Mouse (Mus musculus) liver, postnatal 0 days (tissue): ENCODE measurements around the gene Gsg1l. TPM values are rescaled to one million over a fixed set of nuclear protein-coding genes. Genes with fewer than 3 reads are reported as not detected.

Experiments
- ATAC-seq: fragments of 200-750 bp; cut with Nextera tagmentation; 2 replicates; pipeline ENCODE4 v1.8.0; 2017; ENCODE audit warnings: mild to moderate bottlenecking, moderate library complexity
- DNase-seq: peaks from one replicate; pipeline ENCODE4 v3.0.0-alpha.2; 2016
- H3K27ac ChIP-seq: fragments of 300-500 bp; sonication (generic); 2 replicates; pipeline ENCODE4 v1.5.1; 2014; ENCODE audit warnings: antibody characterized with exemption, moderate library complexity, mild to moderate bottlenecking, low read depth
- H3K27me3 ChIP-seq: fragments of 300-500 bp; sonication (generic); 2 replicates; pipeline ENCODE4 v1.6.1; 2014; ENCODE audit warnings: low read length, control low read depth, mixed read lengths; ENCODE audit not compliant: insufficient read depth
- H3K36me3 ChIP-seq: fragments of 300-500 bp; sonication (generic); replicated peaks from 2 replicates; pipeline ENCODE4 v1.6.1; 2014; ENCODE audit warnings: mild to moderate bottlenecking, control low read depth, low read length, moderate library complexity, mixed read lengths; ENCODE audit not compliant: insufficient read depth
- H3K4me1 ChIP-seq: fragments of 300-500 bp; sonication (generic); 2 replicates; pipeline ENCODE4 v1.6.1; 2014; ENCODE audit warnings: antibody characterized with exemption, mild to moderate bottlenecking, control low read depth; ENCODE audit not compliant: insufficient read depth
- H3K4me2 ChIP-seq: fragments of 300-500 bp; sonication (generic); 2 replicates; pipeline ENCODE4 v1.6.1; 2014; ENCODE audit warnings: low read depth, mild to moderate bottlenecking, low read length, moderate library complexity, mixed read lengths
- H3K4me3 ChIP-seq: fragments of 300-500 bp; sonication (generic); 2 replicates; pipeline ENCODE4 v1.5.1; 2014; ENCODE audit warnings: low read depth, low read length
- H3K9ac ChIP-seq: fragments of 300-500 bp; sonication (generic); replicated peaks from 2 replicates; pipeline ENCODE4 v1.6.1; 2014; ENCODE audit warnings: mild to moderate bottlenecking, moderate library complexity
- H3K9me3 ChIP-seq: fragments of 300-500 bp; sonication (generic); 2 replicates; pipeline ENCODE4 v1.6.1; 2016; ENCODE audit warnings: mild to moderate bottlenecking, control low read depth, low read length, mixed read lengths
- CTCF ChIP-seq: sonication (generic); IDR thresholded peaks from 2 replicates; pipeline ENCODE4 v1.5.1; 2016; ENCODE audit warnings: antibody characterized with exemption, low read depth
- EP300 ChIP-seq: IDR thresholded peaks from 2 replicates; pipeline ENCODE4 v1.6.1; 2016; ENCODE audit warnings: antibody characterized with exemption, low read depth, mild to moderate bottlenecking
- WGBS: fragments of 180-500 bp; shearing (Covaris S2); extraction: QIAGEN DNeasy Blood & Tissue Kit; methylation state at CpG from one replicate; pipeline ENCODE4 v1.1.7; 2014; ENCODE audit not compliant: insufficient replicate concordance; 5-methylcytosine and 5-hydroxymethylcytosine counted together
- polyA plus RNA-seq: library from polyadenylated mRNA; unstranded; fragments of >200 nt; fragmentation: Nextera tagmentation; extraction: Ambion mirVana; gene quantifications from 2 replicates; pipeline ENCODE4 v1.2.1, GENCODE M21; 2015

Gsg1l gene
- polyA plus RNA-seq, 1 experiment from 2014 or later, result 0.08 TPM

DNA sequence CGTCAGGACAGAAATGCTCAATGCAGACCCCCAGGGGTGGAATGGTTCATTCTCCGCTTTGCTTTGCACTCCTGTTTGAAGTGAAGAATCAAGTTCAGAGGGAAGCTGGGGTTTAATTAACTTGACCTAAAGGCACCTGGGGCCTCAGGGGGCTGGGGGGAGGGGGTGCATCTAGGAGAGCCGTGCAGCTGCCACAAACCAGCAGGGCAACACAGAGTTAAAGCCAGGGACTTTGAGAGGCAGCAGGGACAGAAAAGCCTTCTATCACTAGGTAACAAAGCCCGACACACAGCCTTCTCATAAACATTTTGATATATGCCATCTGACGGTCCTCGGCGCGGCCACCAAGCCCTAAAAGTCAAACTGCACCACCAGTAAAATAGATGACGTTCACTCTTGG, 62.9 kb downstream of the Gsg1l start:
- no peak for ATAC-seq
- Histone ChIP-seq H3K4me3 (no peak overlapping the region), H3K36me3 (no peaks in the 10 kb centered on the region), H3K4me1 (no peaks in the 10 kb centered on the region), H3K27me3 (no peaks in the 10 kb centered on the region), H3K27ac (no peak overlapping the region), H3K4me2 (no peak overlapping the region), H3K9me3 (no peaks in the 10 kb centered on the region), H3K9ac (no peak overlapping the region)
- 76% methylated on average over 9 of the region's 9 CpGs for WGBS
- TF ChIP-seq CTCF (no peak), EP300 (no peak)
- DNase-seq, result no peak

DNA sequence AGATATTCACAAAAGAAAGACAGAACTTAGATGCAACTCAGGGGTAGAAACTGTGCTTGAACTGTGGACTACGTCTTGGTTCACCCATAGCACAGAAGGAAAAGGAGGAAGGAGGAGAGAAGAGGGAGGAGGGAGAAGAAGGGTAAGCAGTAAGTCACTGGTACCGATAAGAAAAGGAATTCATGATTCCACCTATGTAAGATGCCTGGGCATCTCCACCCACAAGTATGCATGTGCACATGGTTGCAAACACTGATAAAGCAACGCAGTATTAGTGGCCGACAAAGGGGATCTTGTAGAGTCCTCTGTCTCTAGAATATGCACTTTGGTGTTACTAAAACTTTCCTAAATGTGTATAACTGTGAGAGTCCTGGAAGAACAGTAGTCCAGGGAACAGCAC, 64.8 kb downstream of the Gsg1l start:
- no peak for TF ChIP-seq CTCF
- TF ChIP-seq EP300, result no peak
- Histone ChIP-seq H3K9ac (no peak overlapping the region), H3K4me1 (no peaks in the 10 kb centered on the region), H3K4me3 (no peak overlapping the region), H3K9me3 (no peaks in the 10 kb centered on the region), H3K36me3 (no peaks in the 10 kb centered on the region), H3K27me3 (no peaks in the 10 kb centered on the region), H3K27ac (no peak overlapping the region), H3K4me2 (no peak overlapping the region)
- WGBS, result 76% methylated on average over 4 of the region's 4 CpGs
- DNase-seq (no peak), ATAC-seq (no peak)

DNA sequence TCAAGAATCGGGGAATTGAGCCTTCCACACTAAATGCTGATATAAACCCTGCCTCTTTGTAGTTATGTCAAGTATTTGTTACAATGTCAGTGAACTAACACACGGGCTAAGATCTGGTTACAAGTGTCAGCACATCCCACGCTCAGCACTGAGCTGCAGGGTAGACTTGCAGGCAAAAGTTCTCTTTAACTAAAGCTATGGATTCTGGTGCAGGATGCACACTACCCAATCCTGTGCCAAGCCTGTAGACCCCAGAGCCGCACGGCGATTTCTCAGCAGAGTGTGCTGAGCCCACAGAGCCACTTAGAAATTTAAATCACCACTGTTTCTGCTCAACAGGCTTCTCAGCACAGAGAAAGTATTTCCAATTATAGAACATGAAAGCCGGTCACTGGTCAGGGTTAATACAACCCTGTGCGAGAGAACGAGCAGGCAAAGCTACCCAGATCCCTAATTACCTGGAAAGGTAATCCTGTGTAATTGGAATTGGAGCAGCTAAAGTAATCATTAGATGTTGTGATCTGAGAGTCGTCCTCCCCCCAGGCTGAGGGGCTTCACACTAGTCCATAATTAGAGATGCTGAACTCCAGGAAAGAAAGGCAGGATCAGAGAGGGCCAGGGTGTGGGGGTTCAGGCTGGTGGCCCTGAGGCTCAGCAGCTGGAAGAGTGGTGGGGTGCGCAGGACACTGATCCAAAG, 69.7 kb downstream of the Gsg1l start:
- no peaks in the 10 kb centered on the region for H3K9me3 ChIP-seq
- no peak for ATAC-seq
- no peaks in the 10 kb centered on the region for H3K27me3 ChIP-seq
- no peak overlapping the region for H3K27ac ChIP-seq
- WGBS, result 70% methylated on average over 11 of the region's 11 CpGs
- H3K4me3 ChIP-seq, result no peak overlapping the region
- TF ChIP-seq EP300 (no peak), CTCF (no peak)
- no peak overlapping the region for H3K9ac ChIP-seq
- H3K4me2 ChIP-seq, result no peak overlapping the region
- H3K4me1 ChIP-seq, result no peaks in the 10 kb centered on the region
- H3K36me3 ChIP-seq, result no peaks in the 10 kb centered on the region
- no peak for DNase-seq

DNA sequence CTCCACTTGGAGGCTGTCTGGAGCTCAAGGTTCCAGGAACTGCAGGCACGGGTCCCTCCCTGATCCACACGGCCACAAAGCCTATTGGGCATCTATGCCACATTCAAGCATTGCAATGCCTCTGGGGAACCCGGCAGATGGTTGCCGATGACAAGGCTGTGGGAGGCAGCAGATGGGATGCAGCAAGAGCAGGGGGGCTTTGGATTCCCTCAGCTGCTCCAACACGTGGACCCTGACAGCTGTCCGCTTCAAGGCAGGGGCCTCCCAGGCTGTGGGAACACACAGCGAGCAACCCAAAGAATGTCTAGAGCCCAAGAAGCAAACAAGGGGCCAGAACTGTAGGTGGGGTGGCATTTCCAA, 73.4 kb downstream of the Gsg1l start:
- no peak for TF ChIP-seq CTCF
- TF ChIP-seq EP300, result no peak
- ATAC-seq, result no peak
- 76% methylated on average over 7 of the region's 7 CpGs for WGBS
- H3K4me1 ChIP-seq, result no peaks in the 10 kb centered on the region
- no peak overlapping the region for H3K27ac ChIP-seq
- no peaks in the 10 kb centered on the region for H3K36me3 ChIP-seq
- H3K4me3 ChIP-seq, result no peak overlapping the region
- H3K27me3 ChIP-seq, result no peaks in the 10 kb centered on the region
- H3K9me3 ChIP-seq, result no peaks in the 10 kb centered on the region
- no peak overlapping the region for H3K9ac ChIP-seq
- H3K4me2 ChIP-seq, result no peak overlapping the region
- no peak for DNase-seq

DNA sequence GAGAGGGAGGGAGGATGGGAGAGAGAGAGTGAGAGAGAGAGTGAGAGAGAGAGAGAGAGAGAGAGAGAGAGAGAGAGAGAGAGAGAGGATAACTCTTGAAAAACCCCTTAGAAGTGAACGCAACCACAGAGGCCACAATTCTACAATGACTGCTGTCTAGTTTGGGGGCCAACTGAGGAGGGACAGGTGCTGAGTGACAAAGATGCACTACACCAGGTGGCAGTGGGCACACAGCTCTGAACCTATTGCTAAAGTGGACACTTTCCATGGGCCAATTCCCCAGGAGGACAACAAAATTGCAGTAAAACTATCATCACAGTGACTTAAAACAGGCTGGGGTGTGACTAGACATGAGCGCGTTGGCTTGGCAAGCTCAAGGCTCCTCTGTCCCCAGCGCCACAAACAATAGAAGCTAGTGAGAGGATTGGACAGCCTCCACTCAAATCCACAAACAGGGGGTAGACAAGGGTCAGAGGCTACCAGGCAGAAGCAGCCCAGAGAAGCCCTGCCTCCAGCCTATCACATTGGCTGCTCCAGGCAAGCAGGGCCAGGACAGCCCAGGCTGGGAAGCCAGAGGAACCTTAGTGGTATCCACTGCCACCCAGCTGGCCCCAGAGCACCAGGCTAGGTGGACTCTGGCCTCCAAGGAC, 73.9 kb downstream of the Gsg1l start:
- no peak for ATAC-seq
- 76% methylated on average over 4 of the region's 4 CpGs for WGBS
- no peak for DNase-seq
- H3K4me1 ChIP-seq, result no peaks in the 10 kb centered on the region
- no peak overlapping the region for H3K27ac ChIP-seq
- no peak overlapping the region for H3K9ac ChIP-seq
- H3K4me2 ChIP-seq, result no peak overlapping the region
- no peaks in the 10 kb centered on the region for H3K36me3 ChIP-seq
- no peaks in the 10 kb centered on the region for H3K9me3 ChIP-seq
- no peak overlapping the region for H3K4me3 ChIP-seq
- H3K27me3 ChIP-seq, result no peaks in the 10 kb centered on the region
- no peak for TF ChIP-seq CTCF
- no peak for TF ChIP-seq EP300

DNA sequence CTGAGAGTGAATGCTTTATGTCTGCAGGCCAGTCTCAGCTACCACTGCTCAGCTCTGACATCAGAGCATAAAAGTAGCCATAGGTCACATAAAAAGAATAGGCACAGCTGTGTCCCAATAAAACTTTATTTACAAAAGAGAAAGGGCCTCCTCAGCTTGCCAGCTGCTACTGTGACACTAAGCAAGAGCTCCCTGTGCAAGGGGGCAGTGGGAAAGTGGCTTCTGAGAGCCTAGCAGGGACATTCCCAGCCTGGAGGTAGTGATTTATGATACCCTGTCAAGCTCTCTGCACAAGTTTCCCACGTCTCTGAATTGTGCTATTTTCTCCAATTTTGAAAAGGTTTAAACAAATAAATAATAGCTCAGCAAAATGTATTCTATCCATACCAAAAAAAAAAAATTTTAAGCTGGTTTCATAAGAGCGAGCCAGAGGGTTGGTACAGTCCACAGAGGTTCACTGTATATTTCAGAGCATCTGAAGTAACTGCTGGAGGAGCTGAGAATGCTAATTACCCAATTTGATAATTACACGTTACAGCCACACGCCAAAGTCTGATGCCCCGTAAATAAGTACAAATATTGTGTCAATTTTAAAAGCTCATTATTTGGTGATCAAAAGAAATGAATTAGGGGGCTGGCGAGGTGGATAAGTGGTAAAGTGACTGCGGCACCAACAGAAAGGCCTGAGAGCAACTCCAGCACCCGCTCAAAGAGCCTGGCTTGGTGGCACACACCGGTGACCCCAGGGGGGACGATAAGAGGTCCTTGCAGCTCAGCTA, 74.9 kb downstream of the Gsg1l start:
- H3K9ac ChIP-seq, result no peak overlapping the region
- no peak overlapping the region for H3K4me2 ChIP-seq
- no peak overlapping the region for H3K27ac ChIP-seq
- 71% methylated on average over 10 of the region's 10 CpGs for WGBS
- no peaks in the 10 kb centered on the region for H3K36me3 ChIP-seq
- no peaks in the 10 kb centered on the region for H3K9me3 ChIP-seq
- no peak for ATAC-seq
- TF ChIP-seq CTCF (no peak), EP300 (no peak)
- H3K4me3 ChIP-seq, result no peak overlapping the region
- H3K27me3 ChIP-seq, result no peaks in the 10 kb centered on the region
- H3K4me1 ChIP-seq, result no peaks in the 10 kb centered on the region
- no peak for DNase-seq
